Mouse (Mus musculus) neural tube, embryonic 13.5 days (tissue): ENCODE data around the gene Gm20873. TPM values are rescaled to one million over a fixed set of nuclear protein-coding genes. Genes with fewer than 3 reads are reported as not detected.
"Not testable (repeated sequence)": the region's sequence is repeated elsewhere in the genome, so short reads cannot be mapped to it uniquely, and the experiment has no call there.

ENCODE experiments used
- ATAC-seq: fragments of 200-750 bp; cut with Nextera tagmentation; 2 replicates; pipeline ENCODE4 v1.8.0; 2017; ENCODE audit warnings: low read depth, mild to moderate bottlenecking, moderate TSS enrichment, moderate library complexity
- H3K27ac ChIP-seq: fragments of 300-500 bp; sonication (generic); replicated peaks from 2 replicates; pipeline ENCODE4 v1.5.1; 2015; ENCODE audit warnings: moderate library complexity, mild to moderate bottlenecking, inconsistent platforms
- H3K27me3 ChIP-seq: fragments of 300-500 bp; sonication (generic); 2 replicates; pipeline ENCODE4 v1.6.1; 2015; ENCODE audit warnings: mild to moderate bottlenecking, inconsistent platforms
- H3K36me3 ChIP-seq: fragments of 300-500 bp; sonication (generic); 2 replicates; pipeline ENCODE4 v1.6.1; 2015; ENCODE audit warnings: mild to moderate bottlenecking, inconsistent platforms
- H3K4me1 ChIP-seq: fragments of 300-500 bp; sonication (generic); replicated peaks from 2 replicates; pipeline ENCODE4 v1.6.1; 2015; ENCODE audit warnings: inconsistent platforms
- H3K4me2 ChIP-seq: fragments of 300-500 bp; sonication (generic); 2 replicates; pipeline ENCODE4 v1.6.1; 2015; ENCODE audit warnings: inconsistent platforms, mild to moderate bottlenecking, moderate library complexity
- H3K4me3 ChIP-seq: fragments of 300-500 bp; sonication (generic); 2 replicates; pipeline ENCODE4 v1.5.1; 2015; ENCODE audit warnings: mild to moderate bottlenecking, inconsistent platforms
- H3K9ac ChIP-seq: fragments of 300-500 bp; sonication (generic); 2 replicates; pipeline ENCODE4 v1.6.1; 2015; ENCODE audit warnings: moderate library complexity, mild to moderate bottlenecking, inconsistent platforms
- H3K9me3 ChIP-seq: fragments of 300-500 bp; sonication (generic); 2 replicates; pipeline ENCODE4 v1.6.1; 2016; ENCODE audit warnings: inconsistent platforms
- WGBS: fragments of 180-500 bp; shearing (Covaris S2); methylation state at CpG from one replicate; pipeline ENCODE4 v1.1.7; 2015; 5-methylcytosine and 5-hydroxymethylcytosine counted together
- polyA plus RNA-seq: library from polyadenylated mRNA; unstranded; fragments of >200 nt; fragmentation: Nextera tagmentation; extraction: Ambion mirVana; gene quantifications from 2 replicates; pipeline ENCODE4 v1.2.1, GENCODE M21; 2015

Gene Gm20873
- not detected in 2 replicates for polyA plus RNA-seq

DNA sequence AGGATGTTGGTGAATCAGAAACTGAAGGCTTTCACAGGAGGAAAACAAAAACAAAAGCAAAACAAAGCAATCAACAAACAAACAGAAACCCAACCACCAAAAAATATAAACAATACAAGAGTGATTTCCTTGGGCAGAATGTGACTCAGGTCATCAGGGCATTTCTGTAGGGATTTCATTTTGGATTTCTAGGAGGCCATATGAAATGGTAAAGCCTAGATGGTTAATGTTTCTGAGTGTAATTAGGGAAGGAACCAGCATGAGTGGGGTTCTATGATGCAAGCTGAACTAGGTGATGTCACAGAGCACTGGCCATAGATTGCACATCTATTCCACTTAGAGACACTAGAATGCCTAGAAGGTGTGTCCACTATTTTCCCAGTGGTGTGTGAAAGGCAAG lies at the start of gene Gm20873:
Gm20873 (plus strand) TSS at position 301 of the 400 bp plus-strand sequence.
- not testable (repeated sequence) for H3K9me3 ChIP-seq, H3K27me3 ChIP-seq, H3K4me1 ChIP-seq, ATAC-seq, H3K9ac ChIP-seq, H3K27ac ChIP-seq, H3K4me3 ChIP-seq, H3K36me3 ChIP-seq, H3K4me2 ChIP-seq

- H3K4me2 ChIP-seq, H3K9ac ChIP-seq, H3K9me3 ChIP-seq, H3K4me3 ChIP-seq, ATAC-seq, H3K4me1 ChIP-seq, H3K36me3 ChIP-seq, H3K27ac ChIP-seq, H3K27me3 ChIP-seq: not testable (repeated sequence)
- WGBS = 64% methylated on average over 3 of the region's 3 CpGs
Measured at GRCm38 (mm10) chrY:6237895-6238294, 29.0 kb upstream of the Gm20873 start, which contains the start of gene Gm21746. Gene Gm21746 (minus strand): TSS chrY:6237995.

Other genes starting within 250 kb of the Gm20873 start
- gene Gm21746, start 29.1 kb upstream of the Gm20873 start, polyA plus RNA-seq = not detected in 2 replicates